Mouse (Mus musculus) heart, adult 2 months (tissue): ENCODE measurements around the gene Fibcd1. TPM values are rescaled to one million over a fixed set of nuclear protein-coding genes. Genes with fewer than 3 reads are reported as not detected.
A peak's percentile ranks its signal among the peaks of the same experiment; 100 is the strongest.

Experiments used
- DNase-seq, 2 experiments: peaks; one replicate each; pipeline ENCODE4 v3.0.0; 2021
- H3K27ac ChIP-seq: fragments of 200-600 bp; 2 replicates; pipeline ENCODE4 v1.8.1; 2022
- H3K27me3 ChIP-seq: fragments of 200-500 bp; 2 replicates; pipeline ENCODE4 v1.6.1; 2012; ENCODE audit warnings: mild to moderate bottlenecking, low read length, inconsistent platforms, mixed read lengths; ENCODE audit not compliant: control insufficient read depth, insufficient read depth
- H3K36me3 ChIP-seq: fragments of 200-500 bp; 2 replicates; pipeline ENCODE4 v1.6.1; 2012; ENCODE audit warnings: low read length, inconsistent platforms; ENCODE audit not compliant: control insufficient read depth, insufficient read depth
- H3K4me1 ChIP-seq: fragments of 200-500 bp; 2 replicates; pipeline ENCODE4 v1.6.1; 2011; ENCODE audit warnings: low read length; ENCODE audit not compliant: control insufficient read depth, insufficient read depth
- H3K4me3 ChIP-seq: fragments of 200-600 bp; 2 replicates; pipeline ENCODE4 v1.8.1; 2022
- H3K79me2 ChIP-seq: fragments of 200-500 bp; replicated peaks from 2 replicates; pipeline ENCODE4 v1.6.1; 2012; ENCODE audit warnings: mild to moderate bottlenecking, inconsistent platforms, low read length, moderate library complexity, mixed read lengths; ENCODE audit not compliant: control insufficient read depth, insufficient read depth
- H3K9ac ChIP-seq: fragments of 200-500 bp; 2 replicates; pipeline ENCODE4 v1.6.1; 2012; ENCODE audit warnings: low read depth, mild to moderate bottlenecking, control low read depth, inconsistent platforms, low read length, mixed read lengths
- CTCF ChIP-seq: fragments of 200-600 bp; IDR thresholded peaks from 2 replicates; pipeline ENCODE4 v1.8.1; 2022; ENCODE audit warnings: antibody characterized with exemption, mild to moderate bottlenecking, moderate library complexity
- EP300 ChIP-seq: fragments of 200-500 bp; IDR thresholded peaks from 2 replicates; pipeline ENCODE4 v1.6.1; 2011; ENCODE audit warnings: low read depth, low read length, control low read depth; ENCODE audit not compliant: insufficient read depth
- POLR2A ChIP-seq: fragments of 200-500 bp; IDR thresholded peaks from 2 replicates; pipeline ENCODE4 v1.6.1; 2011; ENCODE audit warnings: mild to moderate bottlenecking, low read depth, low read length, control low read depth; ENCODE audit not compliant: insufficient read depth
- WGBS: fragments of 180-500 bp; shearing (Covaris S2); methylation state at CpG from one replicate; pipeline ENCODE4 v1.1.7; 2018; 5-methylcytosine and 5-hydroxymethylcytosine counted together
- intact Hi-C: fragments of 180-260 bp; cut with DNase I; formaldehyde crosslinking; loops from one replicate; pipeline ENCODE4 v1.15.1; 2025
- polyA plus RNA-seq: library from polyadenylated mRNA; depleted of rRNA; stranded (reverse); fragments of >200 nt; gene quantifications from 2 replicates; pipeline ENCODE4 v1.2.3, GENCODE M21; 2012
- total RNA-seq, 2 experiments: library from RNA; stranded (reverse); gene quantifications; 2 replicates each; pipeline ENCODE4 v1.2.3; 2021

Gene Fibcd1
- total and polyA plus RNA-seq, 3 experiments = not detected

DNA sequence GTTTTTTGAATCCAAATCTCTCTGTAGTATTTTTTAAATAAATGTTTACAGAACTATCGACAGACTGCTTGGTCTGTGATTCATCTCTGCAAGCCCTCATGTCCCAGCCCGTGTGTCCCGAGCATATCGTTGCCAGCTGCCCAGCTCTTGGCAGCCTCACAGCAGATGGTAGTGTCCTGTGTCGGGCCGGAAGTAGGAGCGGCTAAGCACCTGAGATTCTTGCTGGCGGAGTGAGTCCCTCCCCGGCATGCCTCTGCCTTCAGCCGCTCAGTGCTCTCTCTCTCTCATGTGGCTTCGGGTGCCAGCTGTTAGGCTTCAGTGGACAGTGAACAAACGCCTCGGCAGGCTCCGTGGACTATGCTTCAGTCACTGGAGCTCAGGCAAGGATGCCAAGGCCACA is 42.3 kb downstream of the Fibcd1 start:
- H3K4me1 ChIP-seq = no peaks in the 10 kb centered on the region
- 64% methylated on average over 14 of the region's 14 CpGs for WGBS
- DNase-seq = no peak
- no peaks in the 10 kb centered on the region for H3K79me2 ChIP-seq
- H3K9ac ChIP-seq = no peak overlapping the region
- H3K4me3 ChIP-seq = no peak overlapping the region
- intact Hi-C loops = no loop called here
- H3K27ac ChIP-seq = no peak overlapping the region
- no peaks in the 10 kb centered on the region for H3K27me3 ChIP-seq
- no peaks in the 10 kb centered on the region for H3K36me3 ChIP-seq
- TF ChIP-seq CTCF (no peak), EP300 (no peak), POLR2A (no peak)

GRCm38 (mm10) chr2:31802811-31803210 is 43.0 kb downstream of the Fibcd1 start:
- H3K36me3 ChIP-seq = no peaks in the 10 kb centered on the region
- H3K9ac ChIP-seq = no peak overlapping the region
- no peak for DNase-seq
- H3K27me3 ChIP-seq = no peaks in the 10 kb centered on the region
- no peak overlapping the region for H3K27ac ChIP-seq
- WGBS = 77% methylated on average over 8 of the region's 8 CpGs
- no peaks in the 10 kb centered on the region for H3K79me2 ChIP-seq
- H3K4me1 ChIP-seq = no peaks in the 10 kb centered on the region
- TF ChIP-seq POLR2A (no peak), CTCF (no peak), EP300 (no peak)
- no peak overlapping the region for H3K4me3 ChIP-seq
- intact Hi-C loops = no loop called here

DNA sequence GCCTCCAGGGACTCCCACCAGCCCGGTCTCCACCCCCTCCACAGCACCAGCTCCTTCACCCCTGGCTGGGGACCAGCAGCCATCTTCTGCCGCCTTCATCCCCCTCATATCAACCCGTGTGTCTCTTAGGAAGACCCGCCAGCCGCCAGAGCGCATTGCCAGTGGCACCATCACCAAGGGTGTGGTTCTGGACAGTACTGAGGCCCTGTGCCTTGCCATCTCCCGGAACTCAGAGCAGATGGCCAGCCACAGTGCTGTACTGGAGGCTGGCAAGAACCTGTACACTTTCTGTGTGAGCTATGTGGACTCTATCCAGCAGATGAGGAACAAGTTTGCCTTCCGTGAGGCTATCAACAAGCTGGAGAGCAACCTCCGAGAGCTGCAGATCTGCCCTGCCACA is 44.4 kb downstream of the Fibcd1 start:
- H3K36me3 ChIP-seq = no peaks in the 10 kb centered on the region
- H3K4me1 ChIP-seq = no peaks in the 10 kb centered on the region
- WGBS = 71% methylated on average over 9 of the region's 9 CpGs
- no peak overlapping the region for H3K9ac ChIP-seq
- H3K79me2 ChIP-seq = no peaks in the 10 kb centered on the region; the same call in 1 of the 2 replicates
- H3K4me3 ChIP-seq = no peak overlapping the region
- intact Hi-C loops = no loop called here
- H3K27ac ChIP-seq = no peak overlapping the region
- DNase-seq = no peak
- TF ChIP-seq EP300 (no peak), POLR2A (no peak), CTCF (no peak)
- no peaks in the 10 kb centered on the region for H3K27me3 ChIP-seq

GRCm38 (mm10) chr2:31796943-31797342 is 48.9 kb downstream of the Fibcd1 start:
- H3K27ac ChIP-seq = no peak overlapping the region
- 84% methylated on average over 3 of the region's 3 CpGs for WGBS
- H3K9ac ChIP-seq = no peak overlapping the region
- TF ChIP-seq POLR2A (no peak), CTCF (no peak)
- DNase-seq = no peak
- no peaks in the 10 kb centered on the region for H3K4me1 ChIP-seq
- no peaks in the 10 kb centered on the region; the same call in 1 of the 2 replicates for H3K79me2 ChIP-seq
- H3K36me3 ChIP-seq = no peaks in the 10 kb centered on the region
- no peaks in the 10 kb centered on the region for H3K27me3 ChIP-seq
- H3K4me3 ChIP-seq = no peak overlapping the region
- intact Hi-C loops = no loop called here

DNA sequence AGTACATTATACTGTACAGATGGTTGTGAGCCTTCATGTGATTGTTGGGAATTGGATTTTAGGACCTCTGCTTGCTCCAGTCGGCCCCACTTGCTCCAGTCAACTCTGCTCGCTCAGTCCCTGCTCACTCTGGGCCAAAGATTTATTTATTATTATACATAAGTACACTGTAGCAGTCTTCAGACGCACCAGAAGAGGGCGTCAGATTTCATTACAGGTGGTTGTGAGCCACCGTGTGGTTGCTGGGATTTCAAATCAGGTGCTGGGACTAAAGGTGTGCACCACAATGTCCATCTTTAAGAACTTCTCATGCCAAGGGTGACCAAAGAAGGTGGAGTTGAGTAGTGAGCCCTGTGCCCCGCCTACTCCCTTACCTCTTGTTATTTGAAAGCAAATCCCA is 53.2 kb downstream of the Fibcd1 start:
- H3K27me3 ChIP-seq = no peaks in the 10 kb centered on the region
- no peak for DNase-seq
- intact Hi-C loops = no loop called here
- no peak overlapping the region for H3K4me3 ChIP-seq
- TF ChIP-seq POLR2A (no peak), CTCF (peak; percentile 36)
- 80% methylated on average over 6 of the region's 6 CpGs for WGBS
- H3K27ac ChIP-seq = no peak overlapping the region
- H3K79me2 ChIP-seq = peaks cover 1% of the 10 kb centered on the region; the same call in 1 of the 2 replicates
- no peaks in the 10 kb centered on the region for H3K4me1 ChIP-seq
- no peaks in the 10 kb centered on the region for H3K36me3 ChIP-seq
- no peak overlapping the region for H3K9ac ChIP-seq

DNA sequence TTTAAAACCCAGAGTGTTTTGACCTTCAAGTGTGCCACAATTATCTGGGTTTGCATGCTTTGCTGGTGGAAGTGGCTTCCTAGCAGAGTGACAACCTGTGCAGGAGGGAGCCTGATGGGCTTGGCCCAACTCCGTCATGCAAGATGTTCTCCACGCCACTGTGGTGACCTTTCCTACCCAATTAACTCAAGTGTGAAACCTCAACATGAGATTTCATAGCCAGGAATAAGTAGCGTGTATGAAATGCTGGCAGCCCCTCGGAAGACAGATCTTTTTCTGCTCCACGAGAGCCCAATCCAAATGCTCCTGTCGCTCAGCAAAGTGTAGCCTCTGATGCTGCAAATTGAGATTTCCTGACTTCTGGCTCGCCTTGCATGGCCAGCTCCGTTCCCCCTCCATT is 54.5 kb downstream of the Fibcd1 start:
- H3K27me3 ChIP-seq = no peaks in the 10 kb centered on the region
- TF ChIP-seq EP300 = no peak
- no peak for TF ChIP-seq CTCF
- TF ChIP-seq POLR2A = no peak
- no peaks in the 10 kb centered on the region for H3K36me3 ChIP-seq
- intact Hi-C loops = no loop called here
- WGBS = 90% methylated on average over 8 of the region's 8 CpGs
- no peaks in the 10 kb centered on the region for H3K4me1 ChIP-seq
- no peak overlapping the region for H3K9ac ChIP-seq
- DNase-seq = no peak
- no peak overlapping the region for H3K27ac ChIP-seq
- no peak overlapping the region for H3K4me3 ChIP-seq
- peaks cover 1% of the 10 kb centered on the region; the same call in 1 of the 2 replicates for H3K79me2 ChIP-seq

- H3K9ac ChIP-seq = no peak overlapping the region
- 71% methylated on average over 13 of the region's 13 CpGs for WGBS
- DNase-seq = no peak
- TF ChIP-seq CTCF = no peak
- TF ChIP-seq POLR2A = no peak
- no peak for TF ChIP-seq EP300
- H3K4me3 ChIP-seq = no peak overlapping the region
- intact Hi-C loops = no loop called here
- H3K27me3 ChIP-seq = no peaks in the 10 kb centered on the region
- H3K27ac ChIP-seq = no peak overlapping the region
- H3K4me1 ChIP-seq = no peaks in the 10 kb centered on the region
- no peaks in the 10 kb centered on the region for H3K36me3 ChIP-seq
- H3K79me2 ChIP-seq = peaks cover 1% of the 10 kb centered on the region; the same call in 1 of the 2 replicates
Measured at GRCm38 (mm10) chr2:31790728-31791251, 55.0 kb downstream of the Fibcd1 start.
